Mouse (Mus musculus): ENCODE results near the gene Rpa2.
"Not testable (repeated sequence)": the region's sequence is repeated elsewhere in the genome, so short reads cannot be mapped to it uniquely, and the experiment has no call there.

Rpa2 gene

GRCm38 (mm10) chr4:132767914-132768876 lies at the start of gene Rpa2:
Rpa2 (plus strand) TSS chr4:132768332.
- in situ Hi-C loops (cut with MboI) = no loop called here

- in situ Hi-C loops (cut with MboI) = no loop called here
These were observed 39.9 kb upstream of the Rpa2 start for GRCm38 (mm10) chr4:132728233-132728632.

GRCm38 (mm10) chr4:132731616-132732015 lies 36.5 kb upstream of the Rpa2 start:
- in situ Hi-C loops (cut with MboI) = no loop called here

GRCm38 (mm10) chr4:132732148-132732684 lies 35.9 kb upstream of the Rpa2 start, which contains the start of gene Xkr8:
Xkr8 (minus strand) TSS chr4:132732546.
- in situ Hi-C loops (cut with MboI) = no loop called here

GRCm38 (mm10) chr4:132733071-132733770 lies 34.9 kb upstream of the Rpa2 start:
- in situ Hi-C loops (cut with MboI) = no loop called here

GRCm38 (mm10) chr4:132734766-132735165 lies 33.4 kb upstream of the Rpa2 start:
- in situ Hi-C loops (cut with MboI) = no loop called here

GRCm38 (mm10) chr4:132735389-132735788 lies 32.7 kb upstream of the Rpa2 start:
- in situ Hi-C loops (cut with MboI) = no loop called here

GRCm38 (mm10) chr4:132735894-132736293 lies 32.2 kb upstream of the Rpa2 start:
- in situ Hi-C loops (cut with MboI) = no loop called here

GRCm38 (mm10) chr4:132737154-132737553 lies 31.0 kb upstream of the Rpa2 start:
- in situ Hi-C loops (cut with MboI) = not testable (repeated sequence)

GRCm38 (mm10) chr4:132741491-132741890 lies 26.6 kb upstream of the Rpa2 start:
- in situ Hi-C loops (cut with MboI) = no loop called here

- in situ Hi-C loops (cut with MboI) = no loop called here
These were observed 23.9 kb upstream of the Rpa2 start for GRCm38 (mm10) chr4:132743992-132744911.

- in situ Hi-C loops (cut with MboI) = no loop called here
These were observed 21.1 kb upstream of the Rpa2 start for GRCm38 (mm10) chr4:132746911-132747517.

GRCm38 (mm10) chr4:132747664-132748259 lies 20.4 kb upstream of the Rpa2 start:
- in situ Hi-C loops (cut with MboI) = no loop called here

GRCm38 (mm10) chr4:132748778-132749177 lies 19.4 kb upstream of the Rpa2 start:
- in situ Hi-C loops (cut with MboI) = no loop called here

GRCm38 (mm10) chr4:132749258-132749982 lies 18.7 kb upstream of the Rpa2 start:
- in situ Hi-C loops (cut with MboI) = no loop called here

- in situ Hi-C loops (cut with MboI) = no loop called here
These were observed 15.1 kb upstream of the Rpa2 start for GRCm38 (mm10) chr4:132752992-132753391.

- in situ Hi-C loops (cut with MboI) = no loop called here
These were observed 11.2 kb upstream of the Rpa2 start, which contains the start of gene Smpdl3b for GRCm38 (mm10) chr4:132756974-132757373. Smpdl3b (minus strand) TSS chr4:132757252.

GRCm38 (mm10) chr4:132757633-132758351 lies 10.3 kb upstream of the Rpa2 start:
- in situ Hi-C loops (cut with MboI) = no loop called here

GRCm38 (mm10) chr4:132760296-132760695 lies 7.8 kb upstream of the Rpa2 start:
- in situ Hi-C loops (cut with MboI) = no loop called here

Data from mature B cell (primary cell).